Mouse (Mus musculus): ENCODE measurements at regions not wholly inside any gene's neighbourhood (a gene's known extent, or its start where the extent isn't known, plus 50 kb on each side); places are given as distances from the start of the nearest gene placed in this dataset.
"Not testable (repeated sequence)": the region's sequence is repeated elsewhere in the genome, so short reads cannot be mapped to it uniquely, and the experiment has no call there.

- Histone ChIP-seq H3K4me2 (replicated peaks) (no peak overlapping the region), H3K36me3 (no peaks in the 10 kb centered on the region), H3K9ac (no peak overlapping the region), H3K9me3 (replicated peaks) (no peaks in the 10 kb centered on the region), H3K27me3 (no peaks in the 10 kb centered on the region), H3K27ac (replicated peaks) (no peak overlapping the region), H3K4me3 (replicated peaks) (no peak overlapping the region), H3K4me1 (no peaks in the 10 kb centered on the region)
- ATAC-seq (ENCODE audit: insufficient number of reproducible peaks, low FRiP score, low TSS enrichment, low read depth) = no peak
Measured at GRCm38 (mm10) chr3:155662280-155662679, 569.0 kb downstream of the Lrriq3 start.

- H3K9ac ChIP-seq = no peak overlapping the region
- H3K27me3 ChIP-seq = no peaks in the 10 kb centered on the region
- no peak overlapping the region for H3K4me3 ChIP-seq (replicated peaks)
- H3K9me3 ChIP-seq (replicated peaks) = no peaks in the 10 kb centered on the region
- no peak for ATAC-seq (ENCODE audit: insufficient number of reproducible peaks, low FRiP score, low TSS enrichment, low read depth)
- 79% methylated on average over 1 of the region's 1 CpGs for WGBS
- no peak overlapping the region for H3K27ac ChIP-seq (replicated peaks)
- H3K36me3 ChIP-seq = no peaks in the 10 kb centered on the region
- no peak overlapping the region for H3K4me2 ChIP-seq (replicated peaks)
- no peaks in the 10 kb centered on the region for H3K4me1 ChIP-seq
Measured at GRCm38 (mm10) chr3:155672558-155672957, 579.3 kb downstream of the Lrriq3 start.

- Histone ChIP-seq H3K9me3 (replicated peaks) (no peaks in the 10 kb centered on the region), H3K4me2 (replicated peaks) (no peak overlapping the region), H3K4me1 (no peaks in the 10 kb centered on the region), H3K9ac (no peak overlapping the region), H3K27me3 (no peaks in the 10 kb centered on the region), H3K27ac (replicated peaks) (no peak overlapping the region), H3K36me3 (no peaks in the 10 kb centered on the region), H3K4me3 (replicated peaks) (no peak overlapping the region)
- ATAC-seq (ENCODE audit: insufficient number of reproducible peaks, low FRiP score, low TSS enrichment, low read depth) = no peak
- 83% methylated on average over 4 of the region's 4 CpGs for WGBS
Measured at GRCm38 (mm10) chr3:155680200-155680599, 587.0 kb downstream of the Lrriq3 start.

- Histone ChIP-seq H3K4me1 (no peaks in the 10 kb centered on the region), H3K9ac (no peak overlapping the region), H3K27me3 (no peaks in the 10 kb centered on the region), H3K4me3 (replicated peaks) (no peak overlapping the region), H3K9me3 (replicated peaks) (no peaks in the 10 kb centered on the region), H3K36me3 (no peaks in the 10 kb centered on the region), H3K27ac (replicated peaks) (no peak overlapping the region), H3K4me2 (replicated peaks) (no peak overlapping the region)
- 53% methylated on average over 8 of the region's 8 CpGs for WGBS
- ATAC-seq (ENCODE audit: insufficient number of reproducible peaks, low FRiP score, low TSS enrichment, low read depth) = no peak
Measured at GRCm38 (mm10) chr3:155682921-155683813, 589.9 kb downstream of the Lrriq3 start.

- H3K4me2 ChIP-seq (replicated peaks) = no peak overlapping the region
- WGBS = 66% methylated on average over 5 of the region's 5 CpGs
- H3K9me3 ChIP-seq (replicated peaks) = no peaks in the 10 kb centered on the region
- no peaks in the 10 kb centered on the region for H3K27me3 ChIP-seq
- no peaks in the 10 kb centered on the region for H3K4me1 ChIP-seq
- no peak overlapping the region for H3K27ac ChIP-seq (replicated peaks)
- no peaks in the 10 kb centered on the region for H3K36me3 ChIP-seq
- no peak overlapping the region for H3K9ac ChIP-seq
- no peak for ATAC-seq (ENCODE audit: insufficient number of reproducible peaks, low FRiP score, low TSS enrichment, low read depth)
- no peak overlapping the region for H3K4me3 ChIP-seq (replicated peaks)
Measured at GRCm38 (mm10) chr3:155688358-155688757, 595.1 kb downstream of the Lrriq3 start.

- Histone ChIP-seq H3K27ac (replicated peaks) (no peak overlapping the region), H3K9me3 (replicated peaks) (no peaks in the 10 kb centered on the region), H3K27me3 (no peaks in the 10 kb centered on the region), H3K4me1 (no peaks in the 10 kb centered on the region), H3K4me3 (replicated peaks) (no peak overlapping the region), H3K36me3 (no peaks in the 10 kb centered on the region), H3K9ac (no peak overlapping the region), H3K4me2 (replicated peaks) (no peak overlapping the region)
- 74% methylated on average over 5 of the region's 5 CpGs for WGBS
- ATAC-seq (ENCODE audit: insufficient number of reproducible peaks, low FRiP score, low TSS enrichment, low read depth) = no peak
Measured at GRCm38 (mm10) chr3:155723011-155723510, 629.8 kb downstream of the Lrriq3 start.

GRCm38 (mm10) chr3:155742421-155742820 is 649.2 kb downstream of the Lrriq3 start:
- no peak overlapping the region for H3K4me3 ChIP-seq (replicated peaks)
- no peak overlapping the region for H3K27ac ChIP-seq (replicated peaks)
- no peak overlapping the region for H3K9ac ChIP-seq
- no peaks in the 10 kb centered on the region for H3K36me3 ChIP-seq
- no peaks in the 10 kb centered on the region for H3K9me3 ChIP-seq (replicated peaks)
- ATAC-seq (ENCODE audit: insufficient number of reproducible peaks, low FRiP score, low TSS enrichment, low read depth) = no peak
- H3K4me1 ChIP-seq = no peaks in the 10 kb centered on the region
- WGBS = 92% methylated on average over 2 of the region's 2 CpGs
- H3K4me2 ChIP-seq (replicated peaks) = no peak overlapping the region
- no peaks in the 10 kb centered on the region for H3K27me3 ChIP-seq

- H3K36me3 ChIP-seq; H3K27ac ChIP-seq (replicated peaks); H3K4me3 ChIP-seq (replicated peaks); H3K9me3 ChIP-seq (replicated peaks); ATAC-seq (ENCODE audit: insufficient number of reproducible peaks, low FRiP score, low TSS enrichment, low read depth); H3K4me2 ChIP-seq (replicated peaks); H3K27me3 ChIP-seq; H3K9ac ChIP-seq; H3K4me1 ChIP-seq: not testable (repeated sequence)
- 11% methylated on average over 1 of the region's 1 CpGs for WGBS
Measured at GRCm38 (mm10) chr3:155746601-155747000, 653.4 kb downstream of the Lrriq3 start.

GRCm38 (mm10) chr3:155747511-155747910 is 654.3 kb downstream of the Lrriq3 start:
- no peak overlapping the region for H3K9ac ChIP-seq
- no peak overlapping the region for H3K4me3 ChIP-seq (replicated peaks)
- no peak overlapping the region for H3K27ac ChIP-seq (replicated peaks)
- no peaks in the 10 kb centered on the region for H3K27me3 ChIP-seq
- no peak overlapping the region for H3K4me2 ChIP-seq (replicated peaks)
- H3K9me3 ChIP-seq (replicated peaks) = no peaks in the 10 kb centered on the region
- H3K36me3 ChIP-seq = no peaks in the 10 kb centered on the region
- no peaks in the 10 kb centered on the region for H3K4me1 ChIP-seq
- no peak for ATAC-seq (ENCODE audit: insufficient number of reproducible peaks, low FRiP score, low TSS enrichment, low read depth)

- H3K4me3 ChIP-seq (replicated peaks) = no peak overlapping the region
Measured at GRCm38 (mm10) chr3:155757285-155757684, 664.1 kb downstream of the Lrriq3 start.

GRCm38 (mm10) chr3:155776019-155776418 is 682.8 kb downstream of the Lrriq3 start:
- Histone ChIP-seq H3K9ac (no peak overlapping the region), H3K4me1 (no peaks in the 10 kb centered on the region), H3K9me3 (replicated peaks) (no peaks in the 10 kb centered on the region), H3K36me3 (no peaks in the 10 kb centered on the region), H3K27ac (replicated peaks) (no peak overlapping the region), H3K4me3 (replicated peaks) (no peak overlapping the region), H3K27me3 (no peaks in the 10 kb centered on the region), H3K4me2 (replicated peaks) (no peak overlapping the region)
- WGBS = 88% methylated on average over 1 of the region's 1 CpGs
- ATAC-seq (ENCODE audit: insufficient number of reproducible peaks, low FRiP score, low TSS enrichment, low read depth) = no peak

More at GRCm38 (mm10) chr3:155757285-155757684, 664.1 kb downstream of the Lrriq3 start:
- ATAC-seq (ENCODE audit: insufficient number of reproducible peaks, low FRiP score, low TSS enrichment, low read depth) = no peak
- Histone ChIP-seq H3K27me3 (no peaks in the 10 kb centered on the region), H3K4me2 (replicated peaks) (no peak overlapping the region), H3K9ac (no peak overlapping the region), H3K4me1 (no peaks in the 10 kb centered on the region), H3K9me3 (replicated peaks) (no peaks in the 10 kb centered on the region), H3K36me3 (no peaks in the 10 kb centered on the region), H3K27ac (replicated peaks) (no peak overlapping the region)
- WGBS = 77% methylated on average over 3 of the region's 3 CpGs

GRCm38 (mm10) chr3:155777025-155777424 is 683.8 kb downstream of the Lrriq3 start:
- 75% methylated on average over 1 of the region's 1 CpGs for WGBS
- no peak for ATAC-seq (ENCODE audit: insufficient number of reproducible peaks, low FRiP score, low TSS enrichment, low read depth)
- Histone ChIP-seq H3K27ac (replicated peaks) (no peak overlapping the region), H3K9ac (no peak overlapping the region), H3K9me3 (replicated peaks) (no peaks in the 10 kb centered on the region), H3K27me3 (no peaks in the 10 kb centered on the region), H3K4me2 (replicated peaks) (no peak overlapping the region), H3K36me3 (no peaks in the 10 kb centered on the region), H3K4me3 (replicated peaks) (no peak overlapping the region), H3K4me1 (no peaks in the 10 kb centered on the region)
